Mouse (Mus musculus): ENCODE measurements around the gene Stard7. TPM values are rescaled to one million over a fixed set of nuclear protein-coding genes. Genes with fewer than 3 reads are reported as not detected.
A peak's percentile ranks its signal among the peaks of the same experiment; 100 is the strongest.

Gene Stard7
- total RNA-seq, 2 experiments from 2014 or later, result 98.8 to 104 TPM

DNA sequence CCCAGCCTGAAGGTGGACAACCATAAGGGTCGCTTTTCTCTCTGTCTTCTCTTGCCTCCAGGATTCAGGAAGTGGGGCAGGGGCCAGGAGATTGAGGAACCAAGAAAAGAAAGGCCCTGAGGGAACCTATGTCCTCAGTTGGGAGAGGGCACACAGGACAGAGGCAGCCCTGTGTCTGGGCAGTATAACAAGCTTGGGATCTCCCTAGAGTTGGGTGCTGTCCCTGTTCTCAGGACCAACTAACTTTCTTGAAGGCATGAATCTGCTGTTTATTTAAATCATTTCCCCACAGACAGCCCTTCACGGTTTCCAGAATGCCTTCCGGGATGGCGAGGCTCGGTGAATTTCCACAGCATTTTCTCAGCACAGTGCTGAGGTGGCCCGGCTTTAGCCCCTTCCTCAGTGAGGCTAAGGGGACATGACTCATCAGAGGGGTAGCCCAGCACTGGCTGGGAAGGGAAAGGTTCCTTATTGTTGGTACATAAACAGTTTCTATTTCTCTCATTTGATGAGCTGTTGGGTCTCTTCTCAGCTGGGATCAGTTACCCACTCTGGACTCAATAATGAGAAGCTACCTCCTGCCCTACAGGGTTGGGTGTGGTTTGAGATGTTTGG lies 52.8 kb downstream of the Stard7 start:
- no peak for DNase-seq

DNA sequence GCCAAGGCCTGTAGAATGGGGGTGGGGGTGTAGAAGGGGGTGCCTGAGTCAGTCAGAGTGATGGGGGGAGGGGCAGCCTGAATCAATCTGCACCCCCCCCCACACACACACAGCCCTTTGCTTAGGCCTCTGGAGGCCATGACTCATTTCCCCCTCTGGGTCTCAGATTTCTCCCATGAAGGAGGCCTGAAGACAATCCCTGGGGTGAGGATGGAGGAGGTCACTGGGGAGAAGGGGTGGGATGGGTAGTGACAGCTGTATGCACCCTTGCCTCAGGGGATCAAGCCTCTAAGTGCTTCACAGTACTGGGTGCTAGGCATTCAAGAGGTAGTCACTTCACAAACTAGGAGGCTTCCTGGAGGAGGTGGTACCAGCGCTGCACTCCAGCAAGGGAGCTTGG lies 53.6 kb downstream of the Stard7 start:
- no peak for DNase-seq

DNA sequence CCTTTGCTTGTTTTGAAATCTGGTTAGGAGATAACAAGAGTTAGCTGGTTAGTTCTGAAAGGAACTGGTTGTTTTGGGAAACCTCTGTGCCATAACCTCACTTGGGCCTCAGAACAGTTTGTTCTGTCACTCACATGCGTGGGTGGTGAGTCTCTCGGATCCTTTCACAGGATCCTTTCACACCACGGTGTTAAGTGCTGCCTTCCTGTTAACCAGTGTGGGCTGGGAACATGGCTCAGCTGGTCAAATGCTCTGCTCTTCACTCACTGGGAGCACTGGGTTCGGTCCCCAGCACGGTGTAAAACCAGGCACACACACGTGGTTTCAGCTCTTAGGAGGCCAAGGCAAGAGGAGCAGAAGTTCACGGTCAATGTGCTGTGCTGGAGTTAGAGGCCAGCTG lies 54.4 kb downstream of the Stard7 start:
- DNase-seq, result no peak

DNA sequence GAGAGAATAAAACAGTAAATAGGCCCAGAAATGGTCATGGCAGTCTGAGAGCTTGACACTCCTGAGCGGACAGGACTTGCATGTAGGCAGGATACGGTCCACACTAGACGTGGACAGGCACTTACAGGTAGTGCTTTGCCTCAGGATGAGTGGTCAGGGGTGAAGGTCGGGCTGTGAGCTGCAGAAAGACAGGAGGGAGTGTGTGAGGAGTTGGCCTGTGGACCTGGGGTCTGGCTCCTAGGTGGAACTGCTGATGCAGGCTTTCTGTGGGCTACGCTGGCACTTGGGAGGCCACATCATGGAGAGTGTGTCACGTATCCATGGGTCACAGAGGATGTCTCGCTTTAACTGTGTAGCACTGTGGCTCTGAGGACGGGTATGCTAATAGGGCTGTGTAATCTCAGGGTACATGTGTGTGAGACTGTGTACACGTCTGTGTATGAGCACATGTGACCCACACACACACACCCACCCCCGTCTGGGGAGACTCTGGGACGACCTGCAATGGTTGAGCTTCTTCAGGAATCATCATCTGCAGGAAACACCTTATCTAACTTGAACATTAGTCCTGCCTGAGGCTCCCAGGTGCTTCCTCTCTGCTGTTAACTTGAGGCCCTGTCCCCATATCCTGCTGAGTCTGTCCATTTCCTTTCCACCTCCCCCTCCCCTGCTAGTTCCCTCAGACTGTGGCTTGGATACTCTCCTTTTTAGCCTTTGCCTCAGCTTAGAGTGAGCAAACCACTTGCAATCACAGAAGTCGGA lies 58.3 kb downstream of the Stard7 start:
- DNase-seq, result no peak

DNA sequence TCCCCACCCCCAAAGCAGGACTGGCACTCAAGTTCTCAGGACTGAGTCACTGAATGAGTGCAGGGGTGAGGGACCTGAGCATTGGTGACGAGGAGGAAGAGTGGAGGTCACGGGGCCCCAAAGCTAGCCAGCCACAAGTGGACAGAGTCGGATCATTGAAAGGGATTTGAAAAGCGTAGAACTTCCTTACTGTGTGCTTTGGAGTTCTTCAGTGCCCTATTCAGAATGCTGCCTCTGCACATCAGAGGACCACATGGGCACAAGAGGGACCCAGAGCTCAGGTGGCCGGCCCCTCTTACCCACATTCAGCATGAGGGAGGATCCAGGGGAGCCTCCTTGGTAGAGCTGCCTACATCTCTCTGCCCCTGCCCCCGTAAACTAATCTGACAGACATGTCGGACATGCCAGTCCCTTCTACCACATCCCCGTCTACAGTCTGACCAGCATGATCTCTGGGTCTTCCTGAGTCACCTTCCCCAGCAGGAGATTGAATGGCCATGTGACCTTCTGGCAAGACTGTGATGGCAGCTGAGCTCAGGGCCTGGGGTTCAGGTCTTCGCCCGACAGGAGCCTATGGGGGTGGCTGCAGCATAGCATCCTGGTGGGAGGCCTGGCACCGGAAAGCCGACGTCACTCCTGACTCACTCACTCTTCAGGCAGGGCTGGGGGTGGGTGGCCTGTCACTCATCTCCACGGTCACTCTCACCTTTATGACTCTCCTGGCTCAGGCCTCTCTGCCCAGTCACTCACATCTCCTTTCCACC lies 63.0 kb downstream of the Stard7 start:
- no peak for DNase-seq

DNA sequence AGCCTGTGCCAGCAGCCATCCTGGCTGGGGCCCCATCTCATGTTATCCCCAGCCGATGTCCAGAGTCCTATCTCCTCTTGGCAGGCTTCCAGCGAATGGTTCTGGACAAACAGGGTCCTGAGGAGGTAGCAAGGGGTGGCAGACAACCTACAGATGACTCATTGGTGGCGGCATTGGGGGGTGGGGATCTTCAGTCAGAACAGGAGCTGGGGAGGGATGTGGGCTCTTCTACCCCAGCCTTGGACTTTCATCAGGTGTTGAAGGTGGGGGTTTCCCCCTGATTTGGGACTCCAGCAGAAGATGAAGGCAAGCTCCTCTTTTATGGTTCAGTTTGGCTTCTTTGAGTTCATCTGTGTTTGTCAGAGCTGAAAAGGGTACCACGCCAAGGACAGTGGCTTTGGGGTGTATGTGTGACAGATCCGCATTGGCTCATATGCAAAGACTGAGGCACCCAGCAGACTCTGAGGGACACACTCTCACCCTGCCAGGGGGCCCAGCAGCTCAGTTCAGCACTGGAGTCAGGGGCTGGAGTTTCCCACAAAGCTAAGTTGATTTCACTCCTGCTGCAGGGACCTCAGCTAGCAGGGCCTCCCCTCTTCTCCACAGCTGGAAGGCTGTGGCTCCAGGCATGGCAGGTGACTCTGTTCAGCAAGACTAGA lies 64.1 kb downstream of the Stard7 start:
- no peak for DNase-seq

DNA sequence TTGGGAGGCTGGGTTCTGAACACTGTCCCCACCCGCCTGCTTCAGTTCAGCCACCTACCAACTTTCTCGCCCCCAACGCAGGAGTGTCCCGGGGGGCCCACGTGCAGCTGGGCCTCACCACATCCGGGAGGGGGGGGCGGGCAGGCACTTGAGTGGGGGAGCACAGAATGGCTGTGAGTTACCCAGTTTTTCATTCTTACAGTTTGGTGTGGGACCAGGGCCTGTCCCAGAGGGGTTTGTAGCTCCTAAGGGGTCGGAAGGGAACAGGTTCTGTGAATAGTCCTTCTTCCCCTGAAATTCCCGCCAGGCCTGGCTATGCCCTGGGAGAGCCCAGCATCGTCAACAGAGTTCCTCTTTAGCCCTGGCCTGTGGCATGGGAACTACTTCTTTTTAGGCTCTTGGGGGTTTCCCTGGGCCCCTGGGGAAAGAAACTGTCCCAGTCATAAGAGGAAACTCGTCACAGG lies 65.1 kb downstream of the Stard7 start:
- no peak for DNase-seq

DNA sequence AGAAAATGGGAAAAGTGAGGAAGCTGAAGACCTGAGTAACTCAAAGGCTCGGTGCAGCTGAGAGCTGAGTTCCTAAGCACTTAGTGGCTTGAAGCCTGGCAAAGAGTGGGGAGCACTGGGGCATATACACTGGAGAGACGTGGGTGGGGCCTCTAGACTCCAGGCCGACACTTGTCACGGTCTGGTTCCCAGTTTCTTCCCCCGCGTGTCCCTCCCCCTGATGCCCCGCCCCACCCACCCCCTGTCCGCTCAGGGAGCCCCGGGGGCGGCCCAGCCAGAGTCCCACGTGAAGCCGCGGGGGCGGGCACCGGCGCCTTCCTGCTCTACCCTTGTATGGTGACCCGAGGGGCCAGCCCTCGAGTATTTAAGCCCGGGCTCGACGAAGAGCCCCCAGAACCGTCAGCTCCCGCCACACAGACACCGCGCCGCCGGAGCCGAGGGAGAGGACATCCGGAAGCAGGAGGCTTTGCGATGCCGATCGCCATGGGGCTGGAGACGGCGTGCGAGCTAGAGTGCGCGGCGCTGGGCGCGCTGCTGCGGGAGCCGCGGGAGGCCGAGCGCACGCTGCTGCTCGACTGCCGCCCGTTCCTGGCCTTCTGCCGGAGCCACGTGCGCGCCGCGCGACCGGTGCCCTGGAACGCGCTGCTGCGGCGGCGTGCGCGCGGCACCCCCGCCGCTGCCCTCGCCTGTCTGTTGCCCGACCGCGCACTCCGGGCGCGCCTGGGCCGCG lies 65.9 kb downstream of the Stard7 start, which contains the start of gene Dusp2:
Dusp2 (plus strand) TSS at position 393 of the 730 bp plus-strand sequence.
- peak; percentile 71 for DNase-seq

DNA sequence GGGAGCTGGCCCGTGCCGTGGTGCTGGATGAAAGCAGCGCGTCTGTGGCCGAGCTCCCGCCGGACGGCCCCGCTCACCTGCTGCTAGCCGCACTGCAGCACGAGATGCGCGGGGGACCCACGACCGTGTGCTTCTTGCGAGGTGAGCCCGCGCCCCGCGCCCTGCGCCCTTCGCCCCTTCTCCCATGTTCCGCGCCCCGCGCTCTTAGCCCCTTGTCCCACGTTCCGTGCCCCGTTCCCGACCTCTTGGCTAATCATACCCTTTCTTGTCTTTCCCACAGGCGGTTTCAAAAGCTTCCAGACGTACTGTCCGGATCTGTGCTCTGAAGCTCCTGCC lies 66.4 kb downstream of the Stard7 start:
- DNase-seq, result no peak

DNA sequence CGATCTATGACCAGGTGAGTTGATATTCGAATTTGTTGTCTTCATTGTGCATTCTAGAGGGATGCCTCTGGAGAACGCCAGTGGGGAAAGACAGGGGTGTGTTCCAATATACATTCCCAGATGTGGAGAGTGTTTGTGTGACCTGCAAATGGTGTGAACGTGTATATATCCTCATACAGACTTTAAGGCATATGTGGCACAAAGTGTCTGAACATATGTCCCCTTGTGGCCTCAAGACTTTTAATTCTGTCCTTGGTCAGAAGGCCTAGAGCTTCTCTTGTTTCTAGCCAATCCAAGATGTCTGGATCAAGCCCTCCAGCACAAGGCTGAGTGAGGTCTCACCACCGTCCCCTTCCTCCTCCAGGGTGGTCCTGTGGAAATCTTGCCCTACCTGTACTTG lies 66.9 kb downstream of the Stard7 start:
- DNase-seq, result no peak

DNA sequence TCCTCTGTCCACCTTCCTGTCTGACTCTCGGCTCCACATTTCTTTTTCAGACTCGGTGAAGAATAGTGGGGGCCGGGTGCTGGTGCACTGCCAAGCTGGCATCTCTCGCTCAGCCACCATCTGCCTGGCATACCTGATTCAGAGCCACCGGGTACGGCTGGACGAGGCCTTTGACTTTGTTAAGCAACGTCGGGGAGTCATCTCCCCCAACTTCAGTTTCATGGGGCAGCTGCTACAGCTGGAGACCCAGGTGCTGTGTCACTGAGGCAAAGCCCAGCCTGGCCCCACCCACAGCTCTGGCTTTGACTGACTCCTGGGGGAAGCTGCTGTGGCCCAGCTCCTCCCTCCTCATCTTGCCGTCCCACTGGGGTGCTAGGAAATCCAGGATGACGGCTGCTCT lies 67.5 kb downstream of the Stard7 start:
- no peak for DNase-seq

DNA sequence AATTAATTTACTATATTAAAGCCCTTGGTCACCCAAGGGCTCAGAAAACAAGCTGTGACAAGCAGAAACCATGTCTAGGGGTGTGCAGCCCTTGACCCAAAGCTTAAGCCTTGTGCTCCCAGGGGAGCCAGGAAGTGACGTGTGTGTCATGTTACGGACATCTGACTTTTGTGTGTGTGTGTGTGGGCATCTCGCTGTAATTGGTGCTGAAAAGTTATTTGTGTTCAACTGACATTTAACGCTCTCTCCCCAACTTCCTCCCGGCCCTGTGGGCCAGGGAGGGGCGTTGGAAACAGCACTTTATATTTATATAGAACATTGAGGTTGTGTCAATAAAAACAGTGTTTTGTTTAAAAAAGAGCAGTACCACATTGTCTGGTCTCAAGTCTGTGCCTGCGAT lies 68.0 kb downstream of the Stard7 start:
- DNase-seq, result no peak

DNA sequence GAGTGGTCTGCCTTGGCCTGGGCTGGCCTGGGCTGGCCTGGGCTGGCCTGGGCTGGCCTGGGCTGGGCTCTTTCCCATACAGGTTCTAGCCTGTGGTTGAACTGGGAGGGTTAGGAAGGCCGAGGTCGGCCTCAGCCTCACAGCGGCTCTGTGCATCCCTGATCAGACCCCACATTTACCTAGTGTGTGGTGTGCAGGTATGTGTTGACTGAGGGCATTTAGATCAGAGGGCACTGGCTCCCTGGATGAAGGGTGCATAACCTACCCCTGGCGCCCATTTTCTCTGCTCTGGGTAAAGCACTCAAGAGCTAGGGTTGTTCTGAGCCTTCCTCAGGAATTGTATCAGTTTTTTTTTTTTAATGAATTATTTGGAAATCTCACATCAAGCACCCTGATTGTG lies 68.4 kb downstream of the Stard7 start, which contains the start of gene Astl:
Astl (plus strand) TSS at position 224 of the 400 bp plus-strand sequence.
- no peak for DNase-seq

DNA sequence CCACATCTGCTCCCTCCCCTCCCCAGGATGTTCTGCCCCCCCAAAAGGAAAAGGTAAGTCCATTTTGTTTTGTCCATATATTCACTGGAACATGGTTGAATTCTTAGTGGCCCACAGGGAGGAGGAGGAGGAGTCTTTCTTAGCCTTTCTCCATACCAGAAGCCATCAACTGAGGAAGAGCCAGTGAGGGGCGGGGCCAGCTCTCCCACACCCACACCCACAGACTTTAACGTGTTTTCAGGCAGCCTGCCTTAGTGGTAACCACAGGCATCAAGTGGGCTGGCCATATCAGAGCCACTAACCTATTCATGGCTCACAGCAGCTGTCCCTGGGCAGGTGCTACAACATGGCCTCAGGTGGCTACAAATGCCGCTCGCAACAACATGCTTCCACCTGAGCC lies 68.8 kb downstream of the Stard7 start:
- DNase-seq, result no peak

DNA sequence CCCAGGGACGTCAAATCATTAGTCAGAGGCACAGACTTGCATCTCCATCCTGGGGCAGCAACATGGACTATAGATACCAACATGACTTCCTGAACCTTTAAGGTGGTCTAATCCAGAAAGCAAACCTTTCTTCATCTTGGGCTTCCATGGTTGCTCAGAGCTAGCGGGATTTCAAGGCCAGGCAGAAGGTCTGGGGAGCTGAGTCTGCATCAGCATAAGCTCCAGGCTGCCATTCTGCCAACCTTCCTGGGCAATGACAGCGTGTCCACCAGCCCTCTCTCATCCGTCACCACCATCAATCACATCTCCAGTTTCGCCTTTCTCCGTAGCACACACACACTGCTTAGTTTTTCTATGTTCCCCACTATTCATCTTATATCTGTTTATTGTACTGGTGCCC lies 69.2 kb downstream of the Stard7 start:
- DNase-seq, result no peak

DNA sequence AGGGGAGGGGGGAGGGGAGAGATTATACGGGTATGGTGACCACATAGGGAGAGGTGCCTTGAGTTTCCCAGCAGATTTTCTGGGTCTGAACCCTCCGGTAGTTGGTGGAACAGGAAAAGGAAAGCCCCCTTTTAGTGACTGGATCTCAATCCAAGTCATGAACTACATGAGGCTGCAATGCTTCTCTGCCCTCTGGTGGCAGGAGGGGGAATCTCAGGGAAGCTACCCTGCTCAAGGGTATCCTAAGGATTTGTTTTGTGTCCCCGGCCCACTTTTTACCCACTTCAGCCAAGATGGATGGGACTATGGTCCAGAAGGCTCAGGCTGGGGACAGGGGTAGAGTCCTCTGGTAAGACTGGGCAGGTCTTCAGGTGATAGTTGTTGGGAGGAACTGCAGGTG lies 71.1 kb downstream of the Stard7 start:
- DNase-seq, result peak; percentile 68

DNA sequence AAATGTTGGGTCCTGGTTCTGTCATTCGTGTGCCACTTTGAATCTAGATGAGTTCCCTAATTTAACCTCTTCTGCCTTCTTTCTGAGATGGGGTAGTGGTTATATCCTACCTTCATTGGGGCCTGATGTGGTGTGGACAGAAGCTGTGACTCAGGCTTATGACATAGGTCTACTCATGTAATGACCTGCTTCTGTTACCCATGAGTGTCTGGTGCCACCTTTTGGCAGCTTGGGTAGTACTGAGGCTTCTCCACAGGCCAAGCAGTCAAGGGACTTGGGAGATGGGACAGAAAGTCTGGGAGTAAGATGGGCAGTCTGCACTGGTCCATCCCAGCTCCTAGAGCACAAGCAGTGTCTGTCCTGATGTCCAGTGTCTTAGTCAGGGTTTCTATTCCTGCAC lies 76.3 kb downstream of the Stard7 start:
- DNase-seq, result no peak

DNA sequence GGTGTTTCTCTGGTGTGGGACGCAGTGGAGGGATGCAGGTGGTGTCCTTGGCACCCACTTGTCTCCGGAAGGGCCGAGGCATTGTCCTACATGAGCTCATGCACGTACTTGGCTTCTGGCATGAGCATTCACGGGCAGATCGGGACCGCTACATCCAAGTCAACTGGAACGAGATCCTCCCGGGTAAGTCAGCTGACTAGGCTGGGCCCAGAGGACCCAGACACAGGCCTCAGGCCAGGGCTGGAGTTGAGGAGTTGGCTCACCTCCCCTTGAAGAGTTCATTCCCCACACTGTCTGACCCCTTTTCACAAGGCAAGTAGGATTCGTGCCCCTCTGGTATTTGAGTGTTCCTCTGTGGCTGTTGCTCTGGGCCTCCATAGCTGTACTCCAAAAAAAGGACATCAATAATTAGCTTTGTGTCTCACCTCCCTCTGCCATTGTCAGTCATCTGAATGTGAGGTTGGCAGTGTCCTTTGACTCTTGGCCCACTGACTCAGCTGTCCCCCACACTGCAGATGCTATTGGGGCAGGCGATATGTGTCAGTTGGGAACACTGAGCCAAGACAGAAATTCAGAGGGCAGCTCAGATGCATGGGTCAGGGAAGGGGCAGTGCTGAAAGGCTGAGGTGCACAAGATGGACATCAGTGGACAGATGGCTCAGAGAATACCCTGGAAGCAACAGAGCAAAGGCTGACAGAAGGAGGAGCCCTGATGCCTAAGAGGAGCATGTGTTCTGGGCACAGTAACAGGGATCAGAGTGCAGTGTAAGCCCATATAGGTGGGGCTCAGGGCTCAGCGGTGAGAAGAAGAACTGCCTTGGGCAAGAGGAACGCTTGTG lies 77.3 kb downstream of the Stard7 start:
- DNase-seq, result no peak
